In the genomic region with DNA sequence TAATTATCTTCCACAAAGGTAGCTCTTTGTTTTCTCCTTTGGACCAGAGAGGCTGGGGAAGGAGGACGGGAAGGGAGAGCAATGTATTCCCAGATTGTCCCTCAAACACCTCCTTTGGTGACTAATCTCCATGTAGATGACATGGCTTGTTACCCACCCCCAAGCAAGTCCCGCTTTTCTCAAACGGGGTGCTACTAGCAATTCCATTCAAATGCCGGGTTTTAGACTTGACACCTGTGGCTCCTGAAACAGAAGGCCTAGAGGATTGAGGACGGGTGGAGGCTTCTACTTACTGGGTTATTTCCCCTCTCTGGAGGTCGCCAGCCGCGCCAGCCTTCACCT, we compare ENCODE assay signal across 7 mouse cellular contexts. TPM values are rescaled to one million over a fixed set of nuclear protein-coding genes. Genes with fewer than 3 reads are reported as not detected.
DNase-seq lines count a peak whose midpoint lies in the region; ATAC-seq and TF ChIP-seq lines count a peak whose summit lies in the region.

No protein-coding gene starts in this region.

- H3K36me3 ChIP-seq in lung, embryonic 15.5 days = peaks cover under 1% of the 10 kb centered on the region; the same call in 1 of the 2 replicates
- no peaks in the 10 kb centered on the region for H3K36me3 ChIP-seq in embryonic facial prominence, embryonic 11.5 days (replicated peaks; ENCODE audit: control insufficient read depth, insufficient read depth, low read depth, low read length)
- H3K36me3 ChIP-seq in intestine, postnatal 0 days (ENCODE audit: control insufficient read depth, insufficient read depth) = no peaks in the 10 kb centered on the region
- no peaks in the 10 kb centered on the region for H3K36me3 ChIP-seq in small intestine, adult 2 months (ENCODE audit: control insufficient read depth, insufficient read depth, low read length)

- peaks cover 25% of the 10 kb centered on the region for H3K4me1 ChIP-seq in lung, embryonic 15.5 days
- H3K4me1 ChIP-seq in embryonic facial prominence, embryonic 11.5 days (ENCODE audit: control insufficient read depth, insufficient read depth, low read length) = no peaks in the 10 kb centered on the region
- H3K4me1 ChIP-seq in intestine, postnatal 0 days (replicated peaks; ENCODE audit: control insufficient read depth, insufficient read depth, low read length) = no peaks in the 10 kb centered on the region; the same call in 1 of the 2 replicates
- peaks cover 6% of the 10 kb centered on the region; the same call in 1 of the 2 replicates for H3K4me1 ChIP-seq in small intestine, adult 2 months (ENCODE audit: control insufficient read depth, insufficient read depth, insufficient read length, low read length)

- H3K9me3 ChIP-seq in lung, embryonic 15.5 days = no peaks in the 10 kb centered on the region
- H3K9me3 ChIP-seq in embryonic facial prominence, embryonic 11.5 days (replicated peaks; ENCODE audit: control insufficient read depth, low read length) = no peaks in the 10 kb centered on the region
- no peaks in the 10 kb centered on the region for H3K9me3 ChIP-seq in intestine, postnatal 0 days (ENCODE audit: control insufficient read depth)

- no peak for ATAC-seq in lung, embryonic 15.5 days (ENCODE audit: borderline replicate concordance, extremely low read depth, low FRiP score, low TSS enrichment)
- ATAC-seq in embryonic facial prominence, embryonic 11.5 days (replicated peaks; ENCODE audit: insufficient number of reproducible peaks, low FRiP score, low TSS enrichment, low read depth) = no peak
- ATAC-seq in intestine, postnatal 0 days = no peak

- intact Hi-C loops in gastrocnemius, postnatal 36 days (cut with DNase I) = loop anchor here (2.0 kb wide), 1 partner anchor 35 kb away; a partner anchor contains a TSS

- no peak for DNase-seq in lung, adult 18-20 months
- no peak for DNase-seq in embryonic facial prominence, embryonic 11.5 days (ENCODE audit: low spot score)
- DNase-seq in gastrocnemius, postnatal 10 days = no peak
- no peak for DNase-seq in gastrocnemius, postnatal 36 days

- peak overlapping the region; percentile 71 for H3K4me3 ChIP-seq in lung, embryonic 15.5 days
- H3K4me3 ChIP-seq in embryonic facial prominence, embryonic 11.5 days (ENCODE audit: low read depth, low read length) = peak overlapping the region; percentile 82
- peak overlapping the region; percentile 75 for H3K4me3 ChIP-seq in intestine, postnatal 0 days (ENCODE audit: low read depth, low read length)
- peak overlapping the region; percentile 98 for H3K4me3 ChIP-seq in small intestine, adult 2 months (ENCODE audit: low read depth, low read length)

- 2% methylated on average over 8 of the region's 8 CpGs for WGBS in lung, embryonic 15.5 days
- 2% methylated on average over 8 of the region's 8 CpGs for WGBS in embryonic facial prominence, embryonic 11.5 days
- WGBS in intestine, postnatal 0 days = 8% methylated on average over 8 of the region's 8 CpGs
- WGBS in small intestine, adult 2 months = 10% methylated on average over 8 of the region's 8 CpGs

- peak overlapping the region; percentile 91 for H3K27ac ChIP-seq in lung, embryonic 15.5 days
- peak overlapping the region; percentile 74 for H3K27ac ChIP-seq in embryonic facial prominence, embryonic 11.5 days (replicated peaks; ENCODE audit: low read depth, low read length)
- peak overlapping the region; percentile 78 for H3K27ac ChIP-seq in intestine, postnatal 0 days (ENCODE audit: low read depth, low read length)
- 0 out of 2 replicates have a peak overlapping the region, but pooled peaks have one; percentile 27 for H3K27ac ChIP-seq in small intestine, adult 2 months (ENCODE audit: insufficient read depth, low read depth, low read length)

- TF ChIP-seq CTCF in intestine, postnatal 0 days (IDR thresholded peaks at IDR 0.05; ENCODE audit: low read depth) = no peak
- no peak for TF ChIP-seq CTCF in small intestine, adult 2 months (IDR thresholded peaks at IDR 0.05; ENCODE audit: extremely low read depth, insufficient read length, insufficient replicate concordance, low read depth, low read length)

- H3K9ac ChIP-seq in lung, embryonic 15.5 days = peak overlapping the region; percentile 86
- peak overlapping the region; percentile 94 for H3K9ac ChIP-seq in embryonic facial prominence, embryonic 11.5 days (replicated peaks; ENCODE audit: low read length)
- peak overlapping the region; percentile 94 for H3K9ac ChIP-seq in intestine, postnatal 0 days (ENCODE audit: low read depth, low read length)

- H3K27me3 ChIP-seq in lung, embryonic 15.5 days = no peaks in the 10 kb centered on the region
- no peaks in the 10 kb centered on the region for H3K27me3 ChIP-seq in embryonic facial prominence, embryonic 11.5 days (ENCODE audit: control insufficient read depth, insufficient read depth, low read length)
- H3K27me3 ChIP-seq in intestine, postnatal 0 days (replicated peaks; ENCODE audit: control insufficient read depth, insufficient read depth, low read length) = no peaks in the 10 kb centered on the region
- no peaks in the 10 kb centered on the region for H3K27me3 ChIP-seq in small intestine, adult 2 months (ENCODE audit: control insufficient read depth, insufficient read depth, low read length)

- TF ChIP-seq POLR2A in small intestine, adult 2 months (IDR thresholded peaks at IDR 0.05; ENCODE audit: low read depth, low read length) = no peak

- H3K4me2 ChIP-seq in lung, embryonic 15.5 days = peak overlapping the region; percentile 84
- peak overlapping the region; percentile 75 for H3K4me2 ChIP-seq in embryonic facial prominence, embryonic 11.5 days (ENCODE audit: low read depth, low read length)
- peak overlapping the region; percentile 73 for H3K4me2 ChIP-seq in intestine, postnatal 0 days (replicated peaks; ENCODE audit: low read depth)

RNA-seq across cellular contexts. Expression of a gene that starts 0.9 kb away (rescaled TPM):
- 27.9 and 28.3 TPM in 2 replicates for polyA plus RNA-seq in lung, embryonic 15.5 days (2015; fragmentation: Nextera tagmentation; extraction: Ambion mirVana)
- polyA plus RNA-seq in embryonic facial prominence, embryonic 11.5 days (2014; fragmentation: Nextera tagmentation; extraction: Ambion mirVana) = 22.4 and 24.8 TPM in 2 replicates
- polyA plus RNA-seq in intestine, postnatal 0 days (2015; fragmentation: Nextera tagmentation; extraction: Ambion mirVana) = 11.3 and 12.2 TPM in 2 replicates
- 5.5 and 15.1 TPM in 2 replicates for polyA plus RNA-seq in small intestine, adult 2 months (2012; rRNA removed)
- total RNA-seq in gastrocnemius, postnatal 10 days (2021) = 10 to 100 TPM; 11.8 to 17.2 TPM
- total RNA-seq in gastrocnemius, postnatal 36 days (2021) = 1 to 10 TPM; 7.0 to 7.1 TPM

RNA-seq across cellular contexts. Expression of a gene that starts 35.5 kb away (rescaled TPM):
- 6.2 and 6.8 TPM in 2 replicates for polyA plus RNA-seq in lung, embryonic 15.5 days (2015; fragmentation: Nextera tagmentation; extraction: Ambion mirVana)
- polyA plus RNA-seq in embryonic facial prominence, embryonic 11.5 days (2014; fragmentation: Nextera tagmentation; extraction: Ambion mirVana) = 10.4 and 11.4 TPM in 2 replicates
- 2.7 and 2.9 TPM in 2 replicates for polyA plus RNA-seq in intestine, postnatal 0 days (2015; fragmentation: Nextera tagmentation; extraction: Ambion mirVana)
- polyA plus RNA-seq in small intestine, adult 2 months (2012; rRNA removed) = 8.3 and 11.9 TPM in 2 replicates
- total RNA-seq in gastrocnemius, postnatal 10 days (2021) = 10 to 100 TPM; 14.6 to 22.1 TPM
- 1 to 10 TPM; 5.7 to 6.2 TPM for total RNA-seq in gastrocnemius, postnatal 36 days (2021)

RNA-seq across cellular contexts. Expression of a gene that starts 40.2 kb away (rescaled TPM):
- 42.9 and 49.0 TPM in 2 replicates for polyA plus RNA-seq in lung, embryonic 15.5 days (2015; fragmentation: Nextera tagmentation; extraction: Ambion mirVana)
- 32.4 and 39.4 TPM in 2 replicates for polyA plus RNA-seq in embryonic facial prominence, embryonic 11.5 days (2014; fragmentation: Nextera tagmentation; extraction: Ambion mirVana)
- 39.6 and 46.4 TPM in 2 replicates for polyA plus RNA-seq in intestine, postnatal 0 days (2015; fragmentation: Nextera tagmentation; extraction: Ambion mirVana)
- 91.2 and 279 TPM in 2 replicates for polyA plus RNA-seq in small intestine, adult 2 months (2012; rRNA removed)
- total RNA-seq in gastrocnemius, postnatal 10 days (2021) = 10 to 100 TPM; 38.2 to 45.8 TPM
- 10 to 100 TPM; 28.9 to 33.5 TPM for total RNA-seq in gastrocnemius, postnatal 36 days (2021)

Comparison
In these comparisons a context has a peak if more than half of its experiments do, and no peak if none do; other contexts are left out.
1. H3K27ac ChIP-seq: peak in every context shown above with its lines; median percentile 91 in lung, embryonic 15.5 days; 78 in intestine, postnatal 0 days; 74 in embryonic facial prominence, embryonic 11.5 days; 27 in small intestine, adult 2 months.